Mouse (Mus musculus): ENCODE results near the gene Fam216b.

Gene Fam216b

DNA sequence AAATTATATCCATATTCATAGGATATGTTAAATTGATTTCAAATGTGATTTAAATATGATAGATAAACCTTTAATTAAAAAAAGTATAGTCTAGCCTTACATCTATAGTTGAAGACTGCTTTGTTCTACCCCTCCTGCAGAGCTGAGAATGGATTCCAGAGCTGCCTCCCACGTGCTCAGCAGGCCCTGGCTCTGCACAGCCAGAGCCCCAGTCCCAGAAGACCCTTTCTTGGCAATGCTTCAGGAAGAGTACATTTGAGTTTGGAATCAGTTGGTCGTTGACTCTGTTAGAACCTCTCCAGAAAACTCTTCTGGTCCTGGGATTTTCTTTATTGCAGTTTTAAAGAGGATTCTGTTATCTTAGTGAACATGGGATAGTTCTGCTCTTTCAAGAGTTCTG lies 45.7 kb downstream of the Fam216b start:
- no peak for DNase-seq (ENCODE audit: low read depth)

GRCm38 (mm10) chr14:78041886-78042526 lies 46.8 kb downstream of the Fam216b start:
- no peak for DNase-seq (ENCODE audit: low read depth)

- no peak for DNase-seq (ENCODE audit: low read depth)
Observed at GRCm38 (mm10) chr14:78040643-78041042, 48.2 kb downstream of the Fam216b start.

- DNase-seq (ENCODE audit: low read depth), result no peak
Observed at GRCm38 (mm10) chr14:78038876-78039275, 49.9 kb downstream of the Fam216b start.
